In the genomic region with DNA sequence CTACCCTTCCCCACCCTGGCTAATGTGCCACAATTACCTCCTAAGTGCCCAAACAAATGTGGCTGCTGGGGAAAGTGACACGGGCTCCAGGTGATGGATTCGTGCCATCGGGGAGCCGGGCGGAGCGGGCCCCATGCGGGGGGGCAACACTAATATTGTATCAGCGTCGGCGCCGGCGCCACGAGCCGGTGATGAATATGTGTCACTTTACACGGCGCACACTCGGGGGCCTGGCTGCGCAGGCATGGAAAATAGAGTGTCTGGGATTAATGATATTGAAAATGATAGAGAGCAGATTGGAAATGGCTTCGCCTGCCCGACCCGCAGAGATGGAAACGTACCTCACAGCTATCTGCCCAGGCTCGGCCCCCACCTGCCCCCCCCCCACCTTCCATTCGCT, we compare ENCODE assay signal across 24 mouse cellular contexts. TPM values are rescaled to one million over a fixed set of nuclear protein-coding genes. Genes with fewer than 3 reads are reported as not detected.
DNase-seq lines count a peak whose midpoint lies in the region; ATAC-seq and TF ChIP-seq lines count a peak whose summit lies in the region.
"Had no signal": no experiment of that assay in that cellular context is flagged by ENCODE, and none has a peak within 500 bp of the region (broad histone marks: within the 10 kb centered on the region; RNA-seq: fewer than 3 reads in every experiment).

No protein-coding gene starts in this region.

- WGBS in hindbrain, embryonic 11.5 days = 58% methylated on average over 24 of the region's 24 CpGs
- WGBS in hindbrain, embryonic 10.5 days = 66% methylated on average over 24 of the region's 24 CpGs
- 37% methylated on average over 24 of the region's 24 CpGs for WGBS in hindbrain, embryonic 16.5 days
- 33% methylated on average over 24 of the region's 24 CpGs for WGBS in neural tube, embryonic 15.5 days

- H3K36me3 ChIP-seq in hindbrain, embryonic 11.5 days (ENCODE audit: control insufficient read depth, insufficient read depth, low read length) = no peaks in the 10 kb centered on the region
- no peaks in the 10 kb centered on the region for H3K36me3 ChIP-seq in hindbrain, embryonic 10.5 days
- H3K36me3 ChIP-seq in ES-E14 (ENCODE audit: control insufficient read depth, insufficient read depth, low read length, poor library complexity, severe bottlenecking) = no peaks in the 10 kb centered on the region
- no peaks in the 10 kb centered on the region for H3K36me3 ChIP-seq in hindbrain, embryonic 16.5 days (ENCODE audit: control insufficient read depth, insufficient read depth, low read length)
- no peaks in the 10 kb centered on the region for H3K36me3 ChIP-seq in neural tube, embryonic 15.5 days
- H3K36me3 ChIP-seq: embryonic facial prominence, embryonic 13.5 days; forebrain, embryonic 12.5 days; heart, embryonic 10.5 days; heart, embryonic 15.5 days; intestine, embryonic 15.5 days had no signal

- peaks cover 2% of the 10 kb centered on the region for H3K4me1 ChIP-seq in hindbrain, embryonic 11.5 days (replicated peaks; ENCODE audit: control insufficient read depth, insufficient read depth, low read length)
- peaks cover 27% of the 10 kb centered on the region for H3K4me1 ChIP-seq in hindbrain, embryonic 10.5 days (replicated peaks)
- no peaks in the 10 kb centered on the region for H3K4me1 ChIP-seq in ES-E14 (ENCODE audit: control insufficient read depth in 2 of 2, insufficient read depth in 2 of 2, low read length in 2 of 2, poor library complexity in 1 of 2)
- no peaks in the 10 kb centered on the region for H3K4me1 ChIP-seq in hindbrain, embryonic 16.5 days (ENCODE audit: control insufficient read depth, insufficient read depth, low read depth, low read length)
- peaks cover 17% of the 10 kb centered on the region for H3K4me1 ChIP-seq in neural tube, embryonic 15.5 days
- H3K4me1 ChIP-seq: embryonic facial prominence, embryonic 13.5 days; heart, embryonic 10.5 days; heart, embryonic 15.5 days; intestine, embryonic 15.5 days had no signal

- no peaks in the 10 kb centered on the region for H3K9me3 ChIP-seq in hindbrain, embryonic 11.5 days (ENCODE audit: control insufficient read depth, low read length)
- H3K9me3 ChIP-seq in hindbrain, embryonic 10.5 days = no peaks in the 10 kb centered on the region
- no peaks in the 10 kb centered on the region for H3K9me3 ChIP-seq in ES-E14 (ENCODE audit: control insufficient read depth, insufficient read depth, low read depth, low read length)
- no peaks in the 10 kb centered on the region for H3K9me3 ChIP-seq in hindbrain, embryonic 16.5 days (ENCODE audit: control insufficient read depth, low read length)
- H3K9me3 ChIP-seq in neural tube, embryonic 15.5 days (replicated peaks) = no peaks in the 10 kb centered on the region
- H3K9me3 ChIP-seq: embryonic facial prominence, embryonic 13.5 days; forebrain, embryonic 12.5 days; heart, embryonic 10.5 days; heart, embryonic 15.5 days; intestine, embryonic 15.5 days had no signal

- in situ Hi-C loops in ES-E14 (cut with MboI; ENCODE audit: low sequenced_read_pairs in 2 of 2, unreplicated experiment in 2 of 2) = no loop called here

- peaks cover 47% of the 10 kb centered on the region for H3K27me3 ChIP-seq in hindbrain, embryonic 11.5 days (ENCODE audit: control insufficient read depth, insufficient read depth, low read length)
- H3K27me3 ChIP-seq in hindbrain, embryonic 10.5 days (ENCODE audit: insufficient read depth, poor library complexity, severe bottlenecking) = peaks cover 99% of the 10 kb centered on the region
- H3K27me3 ChIP-seq in hindbrain, embryonic 16.5 days (replicated peaks; ENCODE audit: control insufficient read depth, insufficient read depth, low read length) = peaks cover 21% of the 10 kb centered on the region
- H3K27me3 ChIP-seq in neural tube, embryonic 15.5 days (replicated peaks) = peaks cover 89% of the 10 kb centered on the region

- H3K4me3 ChIP-seq in hindbrain, embryonic 11.5 days (ENCODE audit: low read depth, low read length) = no peak overlapping the region
- no peak overlapping the region for H3K4me3 ChIP-seq in hindbrain, embryonic 10.5 days
- peak overlapping the region; percentile 35 to 39; a peak in 3 of 4 replicates for H3K4me3 ChIP-seq in ES-E14 (ENCODE audit: insufficient read depth in 1 of 2, low read depth in 1 of 2, low read length in 2 of 2, poor library complexity in 1 of 2, severe bottlenecking in 1 of 2)
- no peak overlapping the region for H3K4me3 ChIP-seq in hindbrain, embryonic 16.5 days (ENCODE audit: low read length)
- H3K4me3 ChIP-seq in neural tube, embryonic 15.5 days (replicated peaks) = no peak overlapping the region
- H3K4me3 ChIP-seq: embryonic facial prominence, embryonic 13.5 days; forebrain, embryonic 12.5 days; heart, embryonic 10.5 days; heart, embryonic 15.5 days; intestine, embryonic 15.5 days had no signal

- no peak overlapping the region for H3K4me2 ChIP-seq in hindbrain, embryonic 11.5 days (replicated peaks; ENCODE audit: low read depth, low read length)
- H3K4me2 ChIP-seq in hindbrain, embryonic 16.5 days (ENCODE audit: low read length) = peak overlapping the region; percentile 24
- H3K4me2 ChIP-seq in neural tube, embryonic 15.5 days = peak overlapping the region; percentile 32
- H3K4me2 ChIP-seq: embryonic facial prominence, embryonic 13.5 days; forebrain, embryonic 12.5 days; heart, embryonic 15.5 days; intestine, embryonic 15.5 days had no signal

- peak; percentile 50; the same call in 1 of the 2 replicates for ATAC-seq in hindbrain, embryonic 11.5 days (ENCODE audit: low FRiP score)
- peak; percentile 65; the same call in 1 of the 2 replicates for ATAC-seq in hindbrain, embryonic 16.5 days
- ATAC-seq in neural tube, embryonic 15.5 days (ENCODE audit: low FRiP score) = peak; percentile 23; the same call in 1 of the 2 replicates
- ATAC-seq: CD4-positive, CD25-positive, alpha-beta regulatory T cell, adult 4 months; forebrain, embryonic 16.5 days; intestine, embryonic 15.5 days had no signal

- no peak overlapping the region for H3K27ac ChIP-seq in hindbrain, embryonic 11.5 days (ENCODE audit: low read depth, low read length)
- no peak overlapping the region for H3K27ac ChIP-seq in hindbrain, embryonic 10.5 days
- H3K27ac ChIP-seq in ES-E14 (ENCODE audit: insufficient read depth, low read depth, low read length, poor library complexity, severe bottlenecking) = no peak overlapping the region
- no peak overlapping the region for H3K27ac ChIP-seq in hindbrain, embryonic 16.5 days (ENCODE audit: low read depth, low read length)
- H3K27ac ChIP-seq in neural tube, embryonic 15.5 days (replicated peaks) = no peak overlapping the region
- H3K27ac ChIP-seq: embryonic facial prominence, embryonic 13.5 days; forebrain, embryonic 12.5 days; heart, embryonic 10.5 days; heart, embryonic 15.5 days; intestine, embryonic 15.5 days had no signal

- H3K9ac ChIP-seq in hindbrain, embryonic 11.5 days (ENCODE audit: low read depth, low read length) = no peak overlapping the region
- H3K9ac ChIP-seq in ES-E14 (ENCODE audit: insufficient read depth, low read depth, low read length, poor library complexity, severe bottlenecking) = peak overlapping the region; percentile 2; the same call in 1 of the 2 replicates
- no peak overlapping the region for H3K9ac ChIP-seq in hindbrain, embryonic 16.5 days (ENCODE audit: low read depth, low read length)
- H3K9ac ChIP-seq in neural tube, embryonic 15.5 days (replicated peaks) = no peak overlapping the region
- H3K9ac ChIP-seq: embryonic facial prominence, embryonic 13.5 days; forebrain, embryonic 12.5 days; heart, embryonic 15.5 days; intestine, embryonic 15.5 days had no signal

- no peak for DNase-seq in hindbrain, embryonic 11.5 days (ENCODE audit: low spot score)
- no peak for DNase-seq in hindbrain, embryonic 10.5 days (ENCODE audit: low spot score)
- DNase-seq in ES-E14 (ENCODE audit: low read depth, low spot score) = no peak
- no peak for DNase-seq in cerebellum, adult 18-20 months
- DNase-seq in T-cell, adult 2 months (ENCODE audit: low spot score) = no peak
- DNase-seq: adrenal gland, postnatal 10 days; B cell, adult 2 months; cerebellum, adult 11 months; cerebellum, adult 9-10 months; cerebellum, postnatal 25 days; gastrocnemius, postnatal 10 days; heart, adult 18-20 months had no signal

TF ChIP-seq in ES-E14, 5 proteins besides CTCF, POLR2A, EP300 and RAD21:
- TF ChIP-seq MAFK (IDR thresholded peaks at IDR 0.05; ENCODE audit: insufficient read depth, low read depth, low read length) (no peak), ZC3H11A (IDR thresholded peaks at IDR 0.05; ENCODE audit: borderline replicate concordance, low read depth, low read length) (no peak), HCFC1 (IDR thresholded peaks at IDR 0.05; ENCODE audit: borderline replicate concordance, insufficient read depth, low read length) (no peak), CHD2 (IDR thresholded peaks at IDR 0.05; ENCODE audit: low read depth, low read length) (no peak), ZNF384 (IDR thresholded peaks at IDR 0.05; ENCODE audit: low read depth, low read length) (no peak)

RNA-seq across cellular contexts. Expression of a gene that starts 32.8 kb away (rescaled TPM):
- 2.4 and 2.5 TPM in 2 replicates for polyA plus RNA-seq in hindbrain, embryonic 11.5 days (2014; fragmentation: Nextera tagmentation; extraction: Ambion mirVana)
- polyA plus RNA-seq in hindbrain, embryonic 10.5 days (2016; fragmentation: Nextera tagmentation; extraction: Ambion mirVana) = 3.2 and 4.0 TPM in 2 replicates
- total RNA-seq in ES-E14 (2012; rRNA removed) = 0.11 and 0.18 TPM in 2 replicates
- 5.8 and 6.8 TPM in 2 replicates for polyA plus RNA-seq in hindbrain, embryonic 16.5 days (2015; fragmentation: Nextera tagmentation; extraction: Ambion mirVana)
- 1.2 and 2.1 TPM in 2 replicates for polyA plus RNA-seq in neural tube, embryonic 15.5 days (2015; fragmentation: Nextera tagmentation; extraction: Ambion mirVana)
- total RNA-seq: adrenal gland, postnatal 10 days; adrenal gland, postnatal 4 days; gastrocnemius, postnatal 10 days; gastrocnemius, postnatal 4 days; heart, adult 18-20 months; heart, postnatal 25 days had no signal
- polyA plus RNA-seq: CD4-positive, CD25-positive, alpha-beta regulatory T cell, adult 4 months; forebrain, embryonic 16.5 days; heart, embryonic 10.5 days; intestine, embryonic 15.5 days had no signal

RNA-seq across cellular contexts. Expression of a gene that starts 45.2 kb away (rescaled TPM):
- polyA plus RNA-seq in hindbrain, embryonic 11.5 days (2014; fragmentation: Nextera tagmentation; extraction: Ambion mirVana) = 3.9 and 4.1 TPM in 2 replicates
- 2.6 and 4.4 TPM in 2 replicates for polyA plus RNA-seq in hindbrain, embryonic 10.5 days (2016; fragmentation: Nextera tagmentation; extraction: Ambion mirVana)
- total RNA-seq in ES-E14 (2012; rRNA removed) = 5.9 and 15.5 TPM in 2 replicates
- 23.8 and 27.5 TPM in 2 replicates for polyA plus RNA-seq in hindbrain, embryonic 16.5 days (2015; fragmentation: Nextera tagmentation; extraction: Ambion mirVana)
- 18.9 and 22.8 TPM in 2 replicates for polyA plus RNA-seq in neural tube, embryonic 15.5 days (2015; fragmentation: Nextera tagmentation; extraction: Ambion mirVana)

Comparison
In these comparisons a context has a peak if more than half of its experiments do, and no peak if none do; other contexts are left out.
1. H3K4me3 ChIP-seq: peak in ES-E14 (2 of 2); none in hindbrain, embryonic 11.5 days (single experiment), hindbrain, embryonic 10.5 days (single experiment), hindbrain, embryonic 16.5 days (single experiment) and neural tube, embryonic 15.5 days (single experiment).
2. Peak in every context shown above with its lines, with median percentiles within 50 percentile points of each other: ATAC-seq.